Mouse (Mus musculus): ENCODE data around the gene Ccdc88c. TPM values are rescaled to one million over a fixed set of nuclear protein-coding genes. Genes with fewer than 3 reads are reported as not detected.

Gene Ccdc88c
- polyA plus RNA-seq (2016; fragmentation: Nextera tagmentation; extraction: Ambion mirVana), result 8.4 and 9.6 TPM in 2 replicates

- Histone ChIP-seq H3K9ac (peak within 1 kb of the TSS; percentile 98), H3K4me2 (peak within 1 kb of the TSS; percentile 98), H3K27ac (peak within 1 kb of the TSS; percentile 95), H3K4me1 (peaks cover 46% of the 10 kb centered on the region), H3K9me3 (replicated peaks) (no peaks in the 10 kb centered on the region), H3K27me3 (replicated peaks) (no peaks in the 10 kb centered on the region), H3K4me3 (peak within 1 kb of the TSS; percentile 88), H3K36me3 (peaks cover 4% of the 10 kb centered on the region)
- under 1% methylated on average over 31 of the region's 56 CpGs for WGBS (ENCODE audit: insufficient replicate concordance)
- ATAC-seq, result peak; percentile 85
These were observed at the start of gene Ccdc88c for GRCm38 (mm10) chr12:101028954-101029731. Gene Ccdc88c, minus strand, starts transcription at chr12:101029056.

- H3K9me3 ChIP-seq (replicated peaks), result no peaks in the 10 kb centered on the region
- no peak overlapping the region for H3K27ac ChIP-seq
- H3K4me3 ChIP-seq, result no peak overlapping the region
- peaks cover 58% of the 10 kb centered on the region for H3K36me3 ChIP-seq
- peak overlapping the region; percentile 22 for H3K4me2 ChIP-seq
- H3K27me3 ChIP-seq (replicated peaks), result no peaks in the 10 kb centered on the region
- 0 out of 2 replicates have a peak, but pooled peaks have one; percentile 40 for ATAC-seq
- peaks cover 63% of the 10 kb centered on the region for H3K4me1 ChIP-seq
- no peak overlapping the region for H3K9ac ChIP-seq
These were observed 49.1 kb upstream of the Ccdc88c start for GRCm38 (mm10) chr12:101077955-101078354.

DNA sequence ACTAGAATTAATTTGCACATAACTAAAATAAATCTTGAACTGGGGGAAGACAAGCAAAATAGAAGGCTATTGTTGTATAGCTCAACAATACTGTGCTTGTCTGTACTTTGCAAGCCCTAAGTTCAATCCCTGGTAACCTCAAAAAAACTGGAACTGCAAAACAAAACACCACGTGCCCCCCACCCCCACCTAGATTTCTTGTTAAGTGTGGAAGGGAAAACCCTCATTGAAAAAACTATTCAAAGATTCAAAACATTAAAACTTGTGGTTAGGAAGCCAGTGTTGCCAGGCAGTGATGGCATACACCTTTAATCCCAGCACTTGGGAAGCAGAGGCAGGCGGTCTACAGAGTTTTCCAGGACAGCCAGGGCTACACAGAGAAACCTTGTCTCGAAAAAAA is 46.6 kb upstream of the Ccdc88c start:
- no peak overlapping the region for H3K4me2 ChIP-seq
- H3K27ac ChIP-seq, result no peak overlapping the region
- H3K9ac ChIP-seq, result no peak overlapping the region
- H3K36me3 ChIP-seq, result peaks cover 62% of the 10 kb centered on the region
- H3K27me3 ChIP-seq (replicated peaks), result no peaks in the 10 kb centered on the region
- H3K4me3 ChIP-seq, result no peak overlapping the region
- no peaks in the 10 kb centered on the region for H3K9me3 ChIP-seq (replicated peaks)
- peaks cover 53% of the 10 kb centered on the region for H3K4me1 ChIP-seq
- 69% methylated on average over 3 of the region's 3 CpGs for WGBS (ENCODE audit: insufficient replicate concordance)
- ATAC-seq, result no peak

DNA sequence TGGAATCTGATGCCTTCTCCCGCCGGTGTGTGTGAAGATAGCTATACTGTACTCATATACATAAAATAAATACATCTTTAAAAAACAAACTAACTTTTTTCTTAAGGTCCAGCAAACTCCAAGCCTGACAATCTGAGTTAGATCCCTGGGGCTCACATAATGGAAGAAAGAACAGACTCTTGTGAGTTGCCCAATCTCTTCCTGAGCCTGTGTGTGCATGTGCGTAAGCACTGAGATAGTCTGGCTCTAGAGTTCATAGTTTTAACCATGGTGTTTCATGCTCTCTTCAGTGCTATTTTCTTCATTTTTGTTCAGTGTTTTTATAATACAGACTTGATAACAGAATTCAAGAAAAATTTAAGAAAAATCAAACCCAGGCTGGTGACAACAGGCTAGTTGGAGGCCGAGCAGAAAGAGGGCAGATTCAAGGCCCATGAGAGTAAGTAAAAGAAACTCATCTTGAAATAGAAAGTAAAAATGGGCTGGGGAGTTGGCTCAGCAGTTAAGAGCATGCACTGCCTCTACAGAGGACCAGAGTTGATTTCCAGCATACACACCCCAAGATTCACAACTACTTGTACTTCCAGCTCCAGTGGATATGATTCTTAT is 46.1 kb upstream of the Ccdc88c start:
- no peak overlapping the region for H3K4me3 ChIP-seq
- no peaks in the 10 kb centered on the region for H3K9me3 ChIP-seq (replicated peaks)
- H3K36me3 ChIP-seq, result peaks cover 57% of the 10 kb centered on the region
- ATAC-seq, result no peak
- H3K27me3 ChIP-seq (replicated peaks), result no peaks in the 10 kb centered on the region
- no peak overlapping the region for H3K4me2 ChIP-seq
- 87% methylated on average over 4 of the region's 4 CpGs for WGBS (ENCODE audit: insufficient replicate concordance)
- peaks cover 48% of the 10 kb centered on the region for H3K4me1 ChIP-seq
- H3K9ac ChIP-seq, result no peak overlapping the region
- no peak overlapping the region for H3K27ac ChIP-seq

- H3K4me1 ChIP-seq, result peaks cover 7% of the 10 kb centered on the region
- H3K9ac ChIP-seq, result no peak overlapping the region
- H3K36me3 ChIP-seq, result peaks cover 56% of the 10 kb centered on the region
- H3K27me3 ChIP-seq (replicated peaks), result no peaks in the 10 kb centered on the region
- no peak overlapping the region for H3K4me2 ChIP-seq
- H3K9me3 ChIP-seq (replicated peaks), result no peaks in the 10 kb centered on the region
- no peak overlapping the region for H3K4me3 ChIP-seq
- 76% methylated on average over 1 of the region's 1 CpGs for WGBS (ENCODE audit: insufficient replicate concordance)
- ATAC-seq, result no peak
- no peak overlapping the region for H3K27ac ChIP-seq
These were observed 41.0 kb upstream of the Ccdc88c start for GRCm38 (mm10) chr12:101069813-101070212.

DNA sequence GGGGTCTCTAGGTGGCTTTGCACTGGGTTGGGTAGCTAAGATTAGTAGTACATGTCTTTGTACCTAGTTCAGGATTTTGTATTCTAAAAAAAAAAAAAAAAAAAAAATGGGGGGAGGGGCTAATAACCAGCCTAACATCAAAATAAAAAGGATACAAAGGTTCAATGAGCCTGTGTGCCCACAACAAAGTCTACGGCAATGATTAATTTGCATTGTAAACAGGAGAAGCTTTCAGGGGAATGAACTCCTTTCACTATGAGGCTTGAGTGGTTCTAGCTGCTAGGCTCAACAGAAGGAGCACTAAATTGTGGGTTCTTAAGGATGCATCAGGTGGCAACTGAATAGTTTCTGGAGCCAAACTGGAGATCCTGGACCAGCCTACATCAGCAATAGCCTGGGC is 37.5 kb upstream of the Ccdc88c start:
- 96% methylated on average over 1 of the region's 1 CpGs for WGBS (ENCODE audit: insufficient replicate concordance)
- Histone ChIP-seq H3K27me3 (replicated peaks) (no peaks in the 10 kb centered on the region), H3K9me3 (replicated peaks) (no peaks in the 10 kb centered on the region), H3K4me3 (no peak overlapping the region), H3K4me2 (no peak overlapping the region), H3K9ac (no peak overlapping the region), H3K4me1 (no peaks in the 10 kb centered on the region), H3K27ac (no peak overlapping the region), H3K36me3 (peaks cover 76% of the 10 kb centered on the region)
- no peak for ATAC-seq

- H3K36me3 ChIP-seq, result peaks cover 69% of the 10 kb centered on the region
- H3K27me3 ChIP-seq (replicated peaks), result no peaks in the 10 kb centered on the region
- no peak overlapping the region for H3K4me2 ChIP-seq
- H3K27ac ChIP-seq, result no peak overlapping the region
- H3K4me3 ChIP-seq, result no peak overlapping the region
- no peaks in the 10 kb centered on the region for H3K9me3 ChIP-seq (replicated peaks)
- H3K9ac ChIP-seq, result no peak overlapping the region
- no peaks in the 10 kb centered on the region for H3K4me1 ChIP-seq
- no peak for ATAC-seq
These were observed 11.1 kb upstream of the Ccdc88c start for GRCm38 (mm10) chr12:101039956-101040355.

GRCm38 (mm10) chr12:101028247-101028953 is 456 bp downstream of the Ccdc88c start:
- no peaks in the 10 kb centered on the region for H3K9me3 ChIP-seq (replicated peaks)
- WGBS (ENCODE audit: insufficient replicate concordance), result under 1% methylated on average over 59 of the region's 67 CpGs
- no peaks in the 10 kb centered on the region for H3K27me3 ChIP-seq (replicated peaks)
- peak overlapping the region; percentile 88 for H3K4me3 ChIP-seq
- H3K9ac ChIP-seq, result peak overlapping the region; percentile 98
- no peak for ATAC-seq
- peaks cover 11% of the 10 kb centered on the region for H3K36me3 ChIP-seq
- H3K4me1 ChIP-seq, result peaks cover 54% of the 10 kb centered on the region
- peak overlapping the region; percentile 95 for H3K27ac ChIP-seq
- H3K4me2 ChIP-seq, result peak overlapping the region; percentile 98

DNA sequence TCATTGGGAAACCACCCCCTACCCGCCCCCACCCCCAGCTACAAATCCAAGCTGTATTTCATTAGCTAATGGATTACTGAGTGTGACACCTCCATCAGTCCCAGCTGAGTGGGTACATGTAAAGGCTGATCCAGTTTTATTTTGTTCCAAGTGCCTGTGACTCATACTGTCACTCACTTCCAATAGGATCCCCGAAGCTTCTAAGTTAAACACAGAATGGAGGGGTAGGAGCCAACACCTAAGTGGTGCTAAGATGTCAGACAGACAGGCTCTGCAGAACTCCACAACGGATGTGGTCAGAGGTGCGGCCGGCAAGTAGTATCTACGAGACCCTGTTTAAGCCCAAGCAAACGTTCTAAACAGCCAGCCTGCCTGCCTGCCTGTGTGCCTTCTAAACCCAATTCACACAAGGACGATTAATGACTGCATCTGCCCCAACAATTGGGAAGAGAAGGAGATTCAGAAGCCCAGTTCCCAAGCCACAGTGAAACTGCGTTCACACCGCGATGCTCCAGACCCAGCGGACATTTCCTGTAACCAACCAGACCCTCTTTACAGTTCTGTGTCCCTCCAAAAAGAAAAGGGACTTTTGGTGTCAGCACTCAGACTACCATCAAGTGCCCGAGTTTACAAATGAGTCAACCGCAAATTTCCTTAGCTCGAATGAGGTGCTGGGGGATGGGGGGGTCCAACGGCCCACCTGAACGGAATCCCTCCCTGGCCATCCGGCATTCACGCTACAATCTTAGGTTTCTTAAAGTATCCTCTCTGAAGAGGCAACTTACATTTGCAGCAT is 1.2 kb downstream of the Ccdc88c start:
- H3K27ac ChIP-seq, result peak overlapping the region; percentile 95
- 2% methylated on average over 19 of the region's 19 CpGs for WGBS (ENCODE audit: insufficient replicate concordance)
- no peak for ATAC-seq
- peak overlapping the region; percentile 98 for H3K4me2 ChIP-seq
- H3K9ac ChIP-seq, result peak overlapping the region; percentile 98
- peak overlapping the region; percentile 88 for H3K4me3 ChIP-seq
- H3K4me1 ChIP-seq, result peaks cover 59% of the 10 kb centered on the region
- peaks cover 17% of the 10 kb centered on the region for H3K36me3 ChIP-seq
- H3K9me3 ChIP-seq (replicated peaks), result no peaks in the 10 kb centered on the region
- no peaks in the 10 kb centered on the region for H3K27me3 ChIP-seq (replicated peaks)

GRCm38 (mm10) chr12:101026946-101027345 is 1.9 kb downstream of the Ccdc88c start:
- ATAC-seq, result no peak

DNA sequence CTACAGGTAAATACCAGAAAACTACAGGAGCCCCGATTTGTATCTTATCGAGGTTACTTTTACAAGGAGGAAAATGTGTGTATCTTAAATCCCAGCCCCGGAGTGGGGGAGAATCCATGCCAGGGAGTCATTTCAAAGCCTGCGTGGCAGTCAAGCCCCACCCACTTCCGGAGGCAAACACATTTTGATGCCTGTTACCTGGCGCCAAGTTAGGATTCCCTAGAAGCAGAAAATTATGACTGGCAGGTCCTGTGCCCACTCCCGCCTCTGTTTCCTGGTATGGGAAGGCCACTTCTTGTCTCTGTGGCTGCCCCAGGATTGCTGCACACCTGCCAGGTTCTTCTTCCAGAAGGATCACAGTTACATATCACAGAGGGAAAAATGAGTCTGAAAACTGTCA is 2.3 kb downstream of the Ccdc88c start:
- 39% methylated on average over 7 of the region's 7 CpGs for WGBS (ENCODE audit: insufficient replicate concordance)
- Histone ChIP-seq H3K4me3 (peak overlapping the region; percentile 88), H3K9ac (peak overlapping the region; percentile 98), H3K27ac (peak overlapping the region; percentile 95), H3K9me3 (replicated peaks) (no peaks in the 10 kb centered on the region), H3K4me2 (peak overlapping the region; percentile 98), H3K27me3 (replicated peaks) (no peaks in the 10 kb centered on the region), H3K4me1 (peaks cover 59% of the 10 kb centered on the region), H3K36me3 (peaks cover 28% of the 10 kb centered on the region)
- no peak for ATAC-seq

More at GRCm38 (mm10) chr12:101026946-101027345, 1.9 kb downstream of the Ccdc88c start:
- Histone ChIP-seq H3K27me3 (replicated peaks) (no peaks in the 10 kb centered on the region), H3K9me3 (replicated peaks) (no peaks in the 10 kb centered on the region), H3K4me1 (peaks cover 59% of the 10 kb centered on the region), H3K27ac (peak overlapping the region; percentile 95), H3K4me2 (peak overlapping the region; percentile 98), H3K36me3 (peaks cover 24% of the 10 kb centered on the region), H3K4me3 (peak overlapping the region; percentile 88), H3K9ac (peak overlapping the region; percentile 98)
- 37% methylated on average over 13 of the region's 14 CpGs for WGBS (ENCODE audit: insufficient replicate concordance)

Measured in liver, embryonic 12.5 days (tissue).